Mouse (Mus musculus) liver, adult 2 months (tissue): ENCODE measurements around the gene Dmrta2. TPM values are rescaled to one million over a fixed set of nuclear protein-coding genes. Genes with fewer than 3 reads are reported as not detected.

Experiments
- DNase-seq: peaks from one replicate; pipeline ENCODE4 v3.0.0-alpha.2; 2011; ENCODE audit warnings: low read depth, low spot score; ENCODE audit errors: extremely low read depth
- H3K27ac ChIP-seq: fragments of 200-500 bp; replicated peaks from 2 replicates; pipeline ENCODE4 v1.5.1; 2012; ENCODE audit warnings: low read depth, mild to moderate bottlenecking, control low read depth, inconsistent platforms, low read length; ENCODE audit not compliant: insufficient read depth
- H3K27me3 ChIP-seq: fragments of 200-500 bp; 2 replicates; pipeline ENCODE4 v1.6.1; 2012; ENCODE audit warnings: mild to moderate bottlenecking, moderate library complexity, low read length, inconsistent platforms; ENCODE audit not compliant: control insufficient read depth, insufficient read depth
- H3K36me3 ChIP-seq: fragments of 200-500 bp; 2 replicates; pipeline ENCODE4 v1.6.1; 2012; ENCODE audit warnings: low read length, inconsistent platforms; ENCODE audit not compliant: control insufficient read depth, insufficient read depth
- H3K4me1 ChIP-seq: fragments of 200-500 bp; 2 replicates; pipeline ENCODE4 v1.6.1; 2011; ENCODE audit warnings: low read length; ENCODE audit not compliant: control insufficient read depth, insufficient read depth
- H3K4me3 ChIP-seq: fragments of 200-500 bp; 2 replicates; pipeline ENCODE4 v1.5.1; 2011; ENCODE audit warnings: low read depth, mild to moderate bottlenecking, control low read depth, low read length, moderate library complexity; ENCODE audit not compliant: insufficient read depth
- H3K79me2 ChIP-seq: fragments of 200-500 bp; 2 replicates; pipeline ENCODE4 v1.6.1; 2012; ENCODE audit warnings: inconsistent platforms, mild to moderate bottlenecking, low read length, moderate library complexity; ENCODE audit not compliant: control insufficient read depth, insufficient read depth
- H3K9ac ChIP-seq: fragments of 200-500 bp; 2 replicates; pipeline ENCODE4 v1.6.1; 2012; ENCODE audit warnings: low read depth, mild to moderate bottlenecking, control low read depth, inconsistent platforms, low read length
- CTCF ChIP-seq: fragments of 200-500 bp; IDR thresholded peaks from 2 replicates; pipeline ENCODE4 v1.5.1; 2011; ENCODE audit warnings: low read depth, low read length, control low read depth
- POLR2A ChIP-seq: fragments of 200-500 bp; IDR thresholded peaks from 2 replicates; pipeline ENCODE4 v1.6.1; 2011; ENCODE audit warnings: low read length, control low read depth; ENCODE audit not compliant: insufficient read depth; ENCODE audit errors: extremely low read depth
- WGBS: fragments of 180-500 bp; shearing (Covaris S2); methylation state at CpG from one replicate; pipeline ENCODE4 v1.1.7; 2018; 5-methylcytosine and 5-hydroxymethylcytosine counted together
- polyA plus RNA-seq: library from polyadenylated mRNA; depleted of rRNA; stranded (reverse); fragments of >200 nt; gene quantifications from 2 replicates; pipeline ENCODE4 v1.2.3, GENCODE M21; 2012
- total RNA-seq: library from RNA; depleted of rRNA; stranded (reverse); fragments of >200 nt; gene quantifications from 2 replicates; pipeline ENCODE4 v1.2.3, GENCODE M21; 2014

Dmrta2 gene
- total and polyA plus RNA-seq, 2 experiments, result 0.02 TPM; not detected in 1

DNA sequence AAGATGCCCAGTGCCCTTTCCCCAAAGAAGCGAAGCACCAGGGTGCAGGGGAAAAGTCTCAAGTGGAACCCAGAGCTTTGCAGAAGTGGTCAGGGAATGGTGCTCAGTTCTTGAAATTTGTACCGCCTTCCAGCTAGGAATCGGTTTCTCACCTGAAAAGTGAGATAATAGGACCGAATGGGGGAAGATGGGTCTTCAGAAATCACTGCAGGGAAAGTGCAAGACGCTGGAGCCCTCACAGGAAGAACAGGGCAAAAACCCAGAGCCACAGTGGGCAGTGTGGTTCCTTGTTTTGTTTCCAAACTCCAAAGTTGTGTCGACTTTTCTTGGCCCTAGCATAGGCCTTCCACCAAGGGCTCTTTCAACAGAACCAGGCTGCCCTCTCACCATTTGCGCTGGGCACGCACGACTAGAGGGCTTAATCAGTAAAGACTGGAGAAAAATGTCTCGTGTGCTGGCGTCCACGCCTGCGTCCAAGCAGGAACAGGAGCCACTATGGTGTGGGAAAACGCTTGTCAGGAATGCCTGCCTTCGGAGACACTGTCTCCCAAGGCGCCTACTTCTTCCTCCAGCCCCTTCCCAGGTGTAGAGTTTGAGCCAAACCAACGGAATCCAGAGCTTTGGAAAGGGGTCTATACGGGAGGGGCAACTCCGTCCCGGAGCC is 3.7 kb upstream of the Dmrta2 start:
- H3K79me2 ChIP-seq, result no peaks in the 10 kb centered on the region
- H3K4me3 ChIP-seq, result no peak overlapping the region
- 6% methylated on average over 20 of the region's 20 CpGs for WGBS
- H3K36me3 ChIP-seq, result no peaks in the 10 kb centered on the region
- H3K9ac ChIP-seq, result no peak overlapping the region
- H3K4me1 ChIP-seq, result no peaks in the 10 kb centered on the region; the same call in 1 of the 2 replicates
- H3K27me3 ChIP-seq, result peaks cover 20% of the 10 kb centered on the region; the same call in 1 of the 2 replicates
- no peak for DNase-seq
- TF ChIP-seq POLR2A (no peak), CTCF (no peak)
- no peak overlapping the region for H3K27ac ChIP-seq

DNA sequence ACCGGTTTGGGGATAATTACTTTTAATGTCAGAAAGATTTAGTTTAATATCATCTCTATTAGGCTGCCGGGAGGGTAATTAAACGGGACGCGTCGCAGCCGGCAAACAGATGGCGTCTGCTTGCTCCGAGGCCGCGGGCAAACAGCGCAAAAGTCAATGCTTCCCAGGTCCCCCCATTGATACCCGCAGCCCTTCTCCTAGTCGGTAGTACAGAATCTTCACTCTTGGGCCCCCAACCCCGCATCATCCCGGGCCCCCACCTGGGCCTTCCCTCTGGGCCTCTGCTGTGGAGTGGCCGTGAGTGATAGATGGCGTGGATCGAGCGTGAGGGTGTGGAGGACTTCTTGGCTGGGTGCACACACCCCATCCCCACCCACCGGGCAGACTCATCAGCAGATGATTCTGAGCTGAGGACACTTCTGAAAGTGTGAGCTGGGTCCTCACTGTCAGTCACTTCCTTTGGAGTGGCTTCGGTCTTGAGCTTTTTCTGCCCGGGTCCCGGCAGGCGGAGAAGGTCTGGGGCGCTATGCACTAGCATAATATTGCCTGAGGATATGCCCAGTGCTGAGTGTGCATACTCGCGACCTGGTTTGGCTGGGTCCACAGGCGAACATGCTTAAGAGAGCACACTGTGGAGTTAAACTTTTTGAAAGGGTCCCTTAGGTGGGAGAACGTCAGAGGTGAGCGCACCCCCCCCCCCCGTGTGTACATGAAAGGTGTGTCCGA is 3.0 kb upstream of the Dmrta2 start:
- H3K79me2 ChIP-seq, result no peaks in the 10 kb centered on the region
- H3K27ac ChIP-seq, result no peak overlapping the region
- DNase-seq, result no peak
- peaks cover 23% of the 10 kb centered on the region for H3K27me3 ChIP-seq
- H3K36me3 ChIP-seq, result no peaks in the 10 kb centered on the region
- no peak for TF ChIP-seq POLR2A
- TF ChIP-seq CTCF, result no peak
- H3K4me1 ChIP-seq, result no peaks in the 10 kb centered on the region; the same call in 1 of the 2 replicates
- no peak overlapping the region for H3K9ac ChIP-seq
- H3K4me3 ChIP-seq, result no peak overlapping the region
- WGBS, result 4% methylated on average over 33 of the region's 33 CpGs

DNA sequence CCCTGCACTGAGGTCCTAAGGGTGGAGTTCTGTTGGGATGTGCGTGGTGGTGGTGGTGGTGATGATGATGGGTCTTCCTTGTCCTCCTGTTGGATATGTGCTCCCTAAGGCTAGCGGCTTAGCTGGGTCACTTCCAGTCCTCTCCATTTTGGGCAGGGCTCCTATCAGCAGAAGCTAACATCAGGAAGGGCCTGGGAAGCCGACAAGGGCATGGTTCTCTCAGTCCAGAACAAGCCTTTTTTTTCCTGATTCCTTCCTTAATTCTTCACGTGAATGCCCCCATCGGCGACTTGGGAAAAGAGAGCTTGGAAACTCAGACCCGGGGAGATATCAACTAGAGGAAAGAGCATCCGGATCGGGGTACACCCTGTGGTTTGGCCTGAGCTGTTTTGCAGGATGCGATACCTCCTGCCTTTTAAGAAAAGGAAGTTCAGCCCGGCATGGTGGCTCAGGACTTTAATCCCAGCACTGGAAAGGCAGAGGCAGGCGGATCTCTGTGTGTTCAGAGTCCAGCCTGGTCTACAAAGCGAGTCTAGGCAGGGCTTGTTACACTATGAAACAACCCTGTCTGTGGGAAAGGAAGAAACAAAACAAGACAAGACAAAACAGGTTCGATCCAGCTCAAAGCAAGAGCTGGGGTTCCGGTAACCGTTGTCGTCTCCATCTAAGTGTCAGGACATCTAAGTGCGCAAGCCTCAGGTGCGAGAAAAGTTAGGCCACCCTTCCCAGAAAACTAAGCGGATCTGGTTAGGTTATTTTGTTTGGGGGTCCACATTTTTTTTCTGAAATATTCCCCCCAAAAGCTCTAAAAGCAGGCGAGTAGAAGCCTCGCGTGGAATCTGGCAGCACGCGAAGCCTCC is 2.2 kb upstream of the Dmrta2 start:
- H3K79me2 ChIP-seq, result no peaks in the 10 kb centered on the region
- H3K4me1 ChIP-seq, result no peaks in the 10 kb centered on the region; the same call in 1 of the 2 replicates
- H3K36me3 ChIP-seq, result no peaks in the 10 kb centered on the region
- no peak overlapping the region for H3K9ac ChIP-seq
- peaks cover 26% of the 10 kb centered on the region for H3K27me3 ChIP-seq
- no peak for DNase-seq
- TF ChIP-seq CTCF (no peak), POLR2A (no peak)
- H3K27ac ChIP-seq, result no peak overlapping the region
- 16% methylated on average over 25 of the region's 25 CpGs for WGBS
- H3K4me3 ChIP-seq, result no peak overlapping the region

DNA sequence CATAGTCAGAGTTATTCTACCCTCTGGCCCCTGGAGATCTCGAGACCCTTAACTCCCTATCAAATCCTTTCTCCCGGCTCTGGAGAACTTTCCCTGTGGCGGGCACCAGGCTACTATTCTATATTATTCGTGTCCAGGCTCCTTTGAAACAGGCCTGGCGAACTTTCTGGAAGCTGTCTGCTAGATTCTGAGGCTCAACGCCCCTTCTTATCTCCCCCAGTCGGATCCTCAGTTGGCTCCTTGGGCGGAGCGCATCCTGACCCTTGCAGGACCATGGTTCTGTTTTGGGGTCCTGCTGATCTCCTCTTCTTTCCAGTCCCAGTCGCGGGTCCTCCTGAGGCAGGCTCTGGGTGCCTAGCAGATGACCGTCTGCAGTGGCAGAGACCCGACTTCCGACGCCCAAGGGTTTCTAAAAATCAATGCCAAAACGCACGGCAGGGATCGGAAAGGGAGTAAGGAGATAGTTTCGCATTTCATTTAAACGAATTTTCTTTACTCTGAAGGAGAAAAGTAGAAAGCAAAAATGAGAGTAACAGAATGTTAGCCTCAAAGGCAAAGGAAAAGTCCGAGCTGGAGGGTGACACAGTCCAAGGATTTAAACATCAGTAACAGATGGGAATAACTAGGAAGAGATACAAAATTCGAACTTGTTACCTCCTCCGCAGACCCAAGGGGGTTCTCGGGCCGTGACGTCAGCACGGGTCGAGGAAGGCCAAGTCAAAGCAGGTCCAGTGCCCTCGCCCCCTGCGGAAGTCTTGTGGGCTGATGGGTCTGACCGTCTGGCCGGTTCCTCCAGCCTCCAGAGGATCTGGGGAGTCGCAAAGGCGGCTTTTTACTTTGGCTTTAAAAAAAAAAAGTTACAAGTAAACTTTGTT is 1.3 kb upstream of the Dmrta2 start:
- Histone ChIP-seq H3K79me2 (no peaks in the 10 kb centered on the region), H3K36me3 (no peaks in the 10 kb centered on the region), H3K4me1 (no peaks in the 10 kb centered on the region; the same call in 1 of the 2 replicates), H3K27me3 (peaks cover 30% of the 10 kb centered on the region), H3K27ac (no peak overlapping the region), H3K4me3 (no peak overlapping the region), H3K9ac (no peak overlapping the region)
- WGBS, result 6% methylated on average over 34 of the region's 34 CpGs
- no peak for DNase-seq
- TF ChIP-seq POLR2A (no peak), CTCF (no peak)
